Mouse (Mus musculus): Measurements from ENCODE around the gene 4833427G06Rik.

DNA sequence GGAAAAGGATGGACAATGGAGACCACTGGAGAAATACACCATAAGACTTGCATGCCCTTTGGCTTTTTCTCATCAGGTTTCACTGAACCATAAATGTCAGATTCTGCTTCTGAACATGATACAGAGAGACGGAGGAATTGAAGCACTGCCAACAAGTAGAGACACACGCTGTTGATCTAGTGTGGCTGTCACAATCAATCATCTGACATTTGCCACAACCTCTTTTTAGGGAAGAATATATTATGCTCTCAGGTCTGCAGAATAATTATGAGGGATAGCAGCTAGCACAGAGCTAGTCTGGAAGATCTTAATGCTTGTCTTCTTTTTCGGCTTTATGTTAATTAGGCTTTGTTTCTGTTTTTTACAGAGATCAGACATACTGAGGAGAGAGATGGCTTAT lies 33.7 kb downstream of the 4833427G06Rik start:
- no peak for TF ChIP-seq GATA1 (IDR thresholded peaks at IDR 0.05; ENCODE audit: borderline replicate concordance, low read length)
- no peak for TF ChIP-seq FLI1 (IDR thresholded peaks at IDR 0.05; ENCODE audit: low read length)
